36 mouse cellular contexts compared by ENCODE assay signal in the genomic region with DNA sequence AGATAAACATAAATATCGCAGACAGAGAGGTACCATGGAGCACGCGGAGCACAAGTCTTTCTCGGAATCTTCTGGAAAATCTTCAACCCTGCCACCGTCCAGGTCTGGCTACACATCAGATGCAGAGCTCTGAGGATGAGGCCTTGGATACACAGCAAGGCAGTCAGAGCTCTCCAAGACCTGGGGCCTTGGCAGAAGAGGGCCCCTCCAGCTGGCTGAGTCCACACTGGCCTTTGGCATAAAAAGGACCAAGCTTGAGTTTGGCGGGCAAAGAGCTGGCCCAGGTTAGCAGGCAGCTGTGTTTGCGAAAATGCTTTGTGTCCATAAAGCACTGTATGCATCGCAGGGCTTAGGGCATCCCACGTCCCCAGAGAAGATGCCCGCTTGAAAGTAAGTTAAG. TPM values are rescaled to one million over a fixed set of nuclear protein-coding genes. Genes with fewer than 3 reads are reported as not detected.
"Had no signal": no experiment of that assay in that cellular context is flagged by ENCODE, and none has a peak within 500 bp of the region (broad histone marks: within the 10 kb centered on the region; RNA-seq: fewer than 3 reads in every experiment).

No protein-coding gene starts in this region.

- H3K4me3 ChIP-seq: limb, embryonic 10.5 days; limb, embryonic 12.5 days; limb, embryonic 13.5 days; limb, embryonic 15.5 days; liver, embryonic 12.5 days; liver, embryonic 13.5 days; liver, embryonic 15.5 days; lung, embryonic 15.5 days; megakaryocyte, embryonic 14.5 days; midbrain, embryonic 10.5 days; midbrain, embryonic 12.5 days; midbrain, embryonic 13.5 days; midbrain, embryonic 15.5 days; myocyte; neural tube, embryonic 12.5 days; neural tube, embryonic 13.5 days had no signal

- H3K4me1 ChIP-seq: limb, embryonic 10.5 days; limb, embryonic 12.5 days; limb, embryonic 13.5 days; limb, embryonic 15.5 days; liver, embryonic 12.5 days; liver, embryonic 13.5 days; liver, embryonic 15.5 days; lung, embryonic 15.5 days; megakaryocyte, embryonic 14.5 days; midbrain, embryonic 12.5 days; midbrain, embryonic 13.5 days; midbrain, embryonic 15.5 days; neural tube, embryonic 13.5 days had no signal

- H3K9me3 ChIP-seq: limb, embryonic 10.5 days; limb, embryonic 12.5 days; limb, embryonic 13.5 days; limb, embryonic 15.5 days; liver, embryonic 12.5 days; liver, embryonic 13.5 days; liver, embryonic 15.5 days; lung, embryonic 15.5 days; megakaryocyte, embryonic 14.5 days; midbrain, embryonic 10.5 days; midbrain, embryonic 12.5 days; midbrain, embryonic 13.5 days; midbrain, embryonic 15.5 days; neural tube, embryonic 12.5 days; neural tube, embryonic 13.5 days had no signal

- H3K9ac ChIP-seq: limb, embryonic 12.5 days; limb, embryonic 13.5 days; limb, embryonic 15.5 days; liver, embryonic 12.5 days; liver, embryonic 13.5 days; liver, embryonic 14.5 days; liver, embryonic 15.5 days; liver, postnatal 0 days; lung, embryonic 14.5 days; lung, embryonic 15.5 days; midbrain, embryonic 12.5 days; midbrain, embryonic 13.5 days; midbrain, embryonic 15.5 days; neural tube, embryonic 12.5 days; neural tube, embryonic 13.5 days had no signal

- ATAC-seq: liver, embryonic 12.5 days; liver, postnatal 0 days; lung, postnatal 0 days; midbrain, embryonic 13.5 days; midbrain, embryonic 15.5 days; midbrain, embryonic 16.5 days had no signal

- H3K27me3 ChIP-seq: limb, embryonic 12.5 days; limb, embryonic 13.5 days; limb, embryonic 15.5 days; liver, embryonic 13.5 days; liver, embryonic 15.5 days; lung, embryonic 15.5 days; midbrain, embryonic 12.5 days; midbrain, embryonic 13.5 days; midbrain, embryonic 15.5 days; neural tube, embryonic 12.5 days; neural tube, embryonic 13.5 days had no signal

- H3K4me2 ChIP-seq: limb, embryonic 12.5 days; limb, embryonic 13.5 days; limb, embryonic 15.5 days; liver, embryonic 11.5 days; liver, embryonic 12.5 days; liver, embryonic 13.5 days; liver, embryonic 15.5 days; lung, embryonic 14.5 days; lung, embryonic 15.5 days; midbrain, embryonic 11.5 days; midbrain, embryonic 12.5 days; midbrain, embryonic 13.5 days; midbrain, embryonic 15.5 days; neural tube, embryonic 12.5 days; neural tube, embryonic 13.5 days had no signal

- H3K36me3 ChIP-seq: limb, embryonic 10.5 days; limb, embryonic 12.5 days; limb, embryonic 13.5 days; limb, embryonic 15.5 days; liver, embryonic 12.5 days; liver, embryonic 13.5 days; liver, embryonic 15.5 days; lung, embryonic 15.5 days; midbrain, embryonic 10.5 days; midbrain, embryonic 12.5 days; midbrain, embryonic 13.5 days; midbrain, embryonic 15.5 days; neural tube, embryonic 12.5 days; neural tube, embryonic 13.5 days had no signal

- DNase-seq: liver; liver, embryonic 13.5 days; liver, postnatal 0 days; lung, adult 18-20 months; lung, adult 2 months; lung, embryonic 14.5 days; lung, postnatal 10 days; lung, postnatal 14 days; lung, postnatal 36 days; lung, postnatal 4 days; midbrain, embryonic 14.5 days had no signal

- H3K27ac ChIP-seq: limb, embryonic 10.5 days; limb, embryonic 12.5 days; limb, embryonic 13.5 days; limb, embryonic 15.5 days; liver, embryonic 12.5 days; liver, embryonic 13.5 days; liver, embryonic 14.5 days; liver, embryonic 15.5 days; lung, embryonic 15.5 days; macrophage; midbrain, embryonic 10.5 days; midbrain, embryonic 12.5 days; midbrain, embryonic 13.5 days; midbrain, embryonic 15.5 days; neural tube, embryonic 12.5 days; neural tube, embryonic 13.5 days had no signal

RNA-seq across cellular contexts. Expression of gene Crtac1, which starts 17.0 kb away (rescaled TPM):
- total RNA-seq: liver, adult 2 months; megakaryocyte progenitor cell, adult 5-6 weeks; megakaryocyte-erythroid progenitor cell, adult 5-6 weeks; monocyte, adult 5-6 weeks had no signal
- polyA plus RNA-seq: liver, adult 2 months; liver, embryonic 12.5 days; macrophage; myocyte had no signal
